Mouse (Mus musculus) E14TG2a.4 (cell line): ENCODE measurements around the gene Helz2.

Source experiments
- CTCF ChIP-seq: conservative IDR thresholded peaks from 2 replicates; pipeline ENCODE4 v1.5.1; 2014; ENCODE audit warnings: low read length
- NANOG ChIP-seq: IDR thresholded peaks from 2 replicates; pipeline ENCODE4 v1.6.1; 2014; ENCODE audit warnings: borderline replicate concordance, low read length, mixed read lengths
- POU5F1 ChIP-seq: IDR thresholded peaks from 2 replicates; pipeline ENCODE4 v1.6.1; 2014; ENCODE audit warnings: low read length, borderline replicate concordance

- no peak for TF ChIP-seq CTCF
- TF ChIP-seq NANOG = no peak
- TF ChIP-seq POU5F1 = no peak
These were observed 3.0 kb downstream of the Helz2 start for GRCm38 (mm10) chr2:181238861-181239260.
